Mouse (Mus musculus) gastrocnemius, postnatal 36 days (tissue): ENCODE results near the gene Pdrg1. TPM values are rescaled to one million over a fixed set of nuclear protein-coding genes. Genes with fewer than 3 reads are reported as not detected.

Source experiments
- DNase-seq, 2 experiments: peaks; one replicate each; pipeline ENCODE4 v3.0.0; 2022
- intact Hi-C: fragments of 180-260 bp; cut with DNase I; formaldehyde crosslinking; loops from one replicate; pipeline ENCODE4 v1.15.1; 2025
- long read RNA-seq, 2 experiments: library from polyadenylated mRNA; stranded (forward); transcript quantifications; one replicate each; pipeline ENCODE4 v2.0.0; 2021
- total RNA-seq, 2 experiments: library from RNA; stranded (reverse); gene quantifications; 2 replicates each; pipeline ENCODE4 v1.2.3; 2021

The Pdrg1 gene
- total RNA-seq: 10 to 100 TPM; 69.5 to 74.1 TPM
- long read RNA-seq, experiment 1, transcript Pdrg1-201 (5 exons, 1,273 nt): major isoform, 88 of 97 reads
- long read RNA-seq, experiment 1, partial matches to known transcripts: 0 of 97 reads
- long read RNA-seq, experiment 1, other reads (novel, unspliced or antisense): 9 of 97 reads
- long read RNA-seq, experiment 2, transcript Pdrg1-201 (5 exons, 1,273 nt): major isoform, 108 of 122 reads
- long read RNA-seq, experiment 2, partial matches to known transcripts: 10 of 122 reads
- long read RNA-seq, experiment 2, other reads (novel, unspliced or antisense): 3 of 122 reads

- peak; percentile 90 to 94 for DNase-seq
- intact Hi-C loops: no loop called here
Observed at GRCm38 (mm10) chr2:153014758-153015593, at the start of gene Pdrg1. Gene Pdrg1 (minus strand): TSS chr2:153015427.

GRCm38 (mm10) chr2:153064190-153064970 is 49.2 kb upstream of the Pdrg1 start:
- intact Hi-C loops: no loop called here
- DNase-seq: no peak

- intact Hi-C loops: no loop called here
- DNase-seq: no peak
Observed at GRCm38 (mm10) chr2:153063394-153063793, 48.2 kb upstream of the Pdrg1 start.

GRCm38 (mm10) chr2:153060216-153060615 is 45.0 kb upstream of the Pdrg1 start:
- intact Hi-C loops: no loop called here
- no peak for DNase-seq

- intact Hi-C loops: no loop called here
Observed at GRCm38 (mm10) chr2:153058365-153058764, 43.1 kb upstream of the Pdrg1 start.

GRCm38 (mm10) chr2:153055270-153055920 is 40.2 kb upstream of the Pdrg1 start:
- intact Hi-C loops: no loop called here

More at GRCm38 (mm10) chr2:153058365-153058764, 43.1 kb upstream of the Pdrg1 start:
- DNase-seq: no peak

GRCm38 (mm10) chr2:153053896-153054295 is 38.7 kb upstream of the Pdrg1 start:
- no peak for DNase-seq
- intact Hi-C loops: no loop called here

More at GRCm38 (mm10) chr2:153055270-153055920, 40.2 kb upstream of the Pdrg1 start:
- DNase-seq: no peak

GRCm38 (mm10) chr2:153052700-153053351 is 37.6 kb upstream of the Pdrg1 start:
- DNase-seq: no peak
- intact Hi-C loops: no loop called here

- intact Hi-C loops: no loop called here
- DNase-seq: no peak
Observed at GRCm38 (mm10) chr2:153051537-153051936, 36.3 kb upstream of the Pdrg1 start.

GRCm38 (mm10) chr2:153051095-153051494 is 35.9 kb upstream of the Pdrg1 start:
- DNase-seq: no peak
- intact Hi-C loops: no loop called here

GRCm38 (mm10) chr2:153049997-153050358 is 34.8 kb upstream of the Pdrg1 start:
- intact Hi-C loops: loop anchor here (5.0 kb wide), 1 partner anchor 92 kb away; no protein-coding TSS in a partner anchor
- no peak for DNase-seq

- no peak for DNase-seq
- intact Hi-C loops: loop anchor here (5.0 kb wide), 1 partner anchor 93 kb away; no protein-coding TSS in a partner anchor
Observed at GRCm38 (mm10) chr2:153049288-153049996, 34.2 kb upstream of the Pdrg1 start.

- DNase-seq: no peak
- intact Hi-C loops: loop anchor here (5.0 kb wide), 1 partner anchor 94 kb away; no protein-coding TSS in a partner anchor
Observed at GRCm38 (mm10) chr2:153047828-153048465, 32.7 kb upstream of the Pdrg1 start.

- no peak for DNase-seq
- intact Hi-C loops: loop anchor here (5.0 kb wide), 1 partner anchor 96 kb away; no protein-coding TSS in a partner anchor
Observed at GRCm38 (mm10) chr2:153045884-153046299, 30.7 kb upstream of the Pdrg1 start.

- no peak for DNase-seq
- intact Hi-C loops: no loop called here
Observed at GRCm38 (mm10) chr2:153043886-153044285, 28.7 kb upstream of the Pdrg1 start.

- DNase-seq: no peak
- intact Hi-C loops: no loop called here
Observed at GRCm38 (mm10) chr2:153036690-153037089, 21.5 kb upstream of the Pdrg1 start.

GRCm38 (mm10) chr2:153033545-153034230 is 18.5 kb upstream of the Pdrg1 start:
- no peak for DNase-seq
- intact Hi-C loops: no loop called here

- no peak for DNase-seq
- intact Hi-C loops: no loop called here
Observed at GRCm38 (mm10) chr2:153032973-153033372, 17.7 kb upstream of the Pdrg1 start.
